Mouse (Mus musculus): ENCODE results near the gene Abhd2. TPM values are rescaled to one million over a fixed set of nuclear protein-coding genes. Genes with fewer than 3 reads are reported as not detected.

Gene Abhd2
- polyA plus RNA-seq, 1 experiment from 2014 or later = 12.0 TPM

DNA sequence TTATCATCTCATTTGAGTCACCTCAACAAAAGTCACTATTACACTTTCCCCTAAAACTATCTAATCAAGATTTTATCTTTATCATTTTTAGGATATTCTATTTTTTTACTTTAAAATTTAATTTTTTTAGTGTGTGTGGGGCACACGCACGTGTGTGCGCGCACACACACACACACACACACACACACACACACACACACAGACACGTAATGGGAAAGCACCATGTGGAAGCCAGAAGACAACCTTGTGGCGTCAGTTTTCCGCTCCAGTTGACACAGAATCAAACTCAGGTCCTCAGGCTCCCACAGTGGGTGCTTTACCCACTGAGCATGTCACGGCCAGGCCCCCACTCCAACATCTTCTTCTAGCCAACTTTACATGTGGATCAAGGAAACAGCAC lies 4.1 kb upstream of the Abhd2 start:
- Histone ChIP-seq H3K27me3 (replicated peaks) (no peaks in the 10 kb centered on the region), H3K36me3 (no peaks in the 10 kb centered on the region), H3K4me2 (no peak overlapping the region), H3K27ac (no peak overlapping the region), H3K9ac (no peak overlapping the region), H3K9me3 (no peaks in the 10 kb centered on the region), H3K4me3 (replicated peaks) (no peak overlapping the region), H3K4me1 (peaks cover 11% of the 10 kb centered on the region)
- no peak for ATAC-seq (ENCODE audit: insufficient read depth, low FRiP score, low read depth)
- 91% methylated on average over 8 of the region's 8 CpGs for WGBS

DNA sequence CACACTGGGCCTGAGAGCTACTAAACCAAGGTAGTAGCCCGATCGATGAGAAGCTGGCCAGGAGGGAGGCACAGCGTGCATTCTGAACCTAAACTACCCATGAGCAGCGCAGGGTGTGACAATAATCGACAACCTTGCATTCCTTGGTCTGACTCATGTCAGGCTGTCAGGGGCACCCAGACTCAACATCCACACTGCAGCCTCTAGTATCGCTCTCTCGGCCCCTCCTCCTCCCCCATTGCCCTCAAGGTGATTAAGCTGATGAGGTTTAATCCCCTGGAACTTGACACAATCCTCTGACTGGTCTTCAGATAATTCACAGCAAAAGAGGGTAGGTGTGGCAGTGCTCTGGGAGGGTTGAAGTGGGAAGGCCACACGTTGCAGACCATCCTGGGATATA lies 3.6 kb upstream of the Abhd2 start:
- Histone ChIP-seq H3K9ac (no peak overlapping the region), H3K9me3 (no peaks in the 10 kb centered on the region), H3K4me3 (replicated peaks) (no peak overlapping the region), H3K4me1 (peaks cover 16% of the 10 kb centered on the region), H3K4me2 (no peak overlapping the region), H3K36me3 (no peaks in the 10 kb centered on the region), H3K27me3 (replicated peaks) (no peaks in the 10 kb centered on the region), H3K27ac (no peak overlapping the region)
- ATAC-seq (ENCODE audit: insufficient read depth, low FRiP score, low read depth) = no peak
- 41% methylated on average over 8 of the region's 8 CpGs for WGBS

DNA sequence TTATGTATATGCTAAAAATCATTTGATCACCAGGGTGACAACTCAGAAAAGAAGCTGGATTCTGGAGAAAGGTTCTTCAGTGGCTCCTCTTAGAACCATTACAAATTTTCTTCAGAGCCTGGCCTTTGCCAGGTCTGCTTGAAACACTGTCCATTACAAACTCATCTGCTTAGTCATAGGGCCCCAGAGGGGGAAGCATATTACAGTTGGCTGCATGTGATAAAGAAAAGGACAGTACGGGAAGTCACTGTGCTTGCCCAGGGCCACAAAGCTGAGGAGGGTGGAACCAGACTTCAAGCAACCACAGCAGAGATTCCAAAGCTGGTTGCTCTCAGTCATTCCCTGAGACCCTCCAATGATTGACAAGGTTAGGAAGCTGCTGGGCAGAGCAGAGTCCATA lies 3.1 kb upstream of the Abhd2 start:
- Histone ChIP-seq H3K4me1 (peaks cover 21% of the 10 kb centered on the region), H3K27me3 (replicated peaks) (no peaks in the 10 kb centered on the region), H3K9ac (no peak overlapping the region), H3K9me3 (no peaks in the 10 kb centered on the region), H3K27ac (no peak overlapping the region), H3K4me2 (no peak overlapping the region), H3K4me3 (replicated peaks) (no peak overlapping the region), H3K36me3 (no peaks in the 10 kb centered on the region)
- ATAC-seq (ENCODE audit: insufficient read depth, low FRiP score, low read depth) = no peak
- WGBS = 68% methylated on average over 1 of the region's 1 CpGs

DNA sequence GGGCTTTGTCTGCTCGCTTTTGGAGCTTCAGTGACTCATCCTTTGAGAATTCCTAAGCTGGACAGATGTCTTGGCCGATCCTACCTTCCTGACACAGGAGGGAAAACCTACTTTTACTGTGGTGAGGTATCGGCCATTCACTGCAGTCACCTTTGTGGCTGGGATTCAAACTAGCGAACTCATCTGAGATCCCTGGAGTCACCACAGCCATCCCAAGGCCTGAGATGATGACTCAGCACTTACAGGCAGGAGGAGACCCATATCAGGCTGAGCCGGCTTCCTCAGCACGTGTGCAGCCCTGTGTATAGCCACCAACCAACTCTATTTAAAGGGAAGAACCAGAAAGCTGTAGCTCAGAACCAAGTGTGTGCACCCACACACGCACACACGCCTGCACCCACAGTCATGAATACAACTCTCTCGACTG lies 2.0 kb upstream of the Abhd2 start:
- H3K27ac ChIP-seq = no peak overlapping the region
- no peaks in the 10 kb centered on the region for H3K36me3 ChIP-seq
- 73% methylated on average over 9 of the region's 9 CpGs for WGBS
- no peak overlapping the region for H3K4me2 ChIP-seq
- H3K9ac ChIP-seq = no peak overlapping the region
- H3K9me3 ChIP-seq = no peaks in the 10 kb centered on the region
- no peaks in the 10 kb centered on the region for H3K27me3 ChIP-seq (replicated peaks)
- H3K4me3 ChIP-seq (replicated peaks) = no peak overlapping the region
- ATAC-seq (ENCODE audit: insufficient read depth, low FRiP score, low read depth) = no peak
- H3K4me1 ChIP-seq = peaks cover 30% of the 10 kb centered on the region

DNA sequence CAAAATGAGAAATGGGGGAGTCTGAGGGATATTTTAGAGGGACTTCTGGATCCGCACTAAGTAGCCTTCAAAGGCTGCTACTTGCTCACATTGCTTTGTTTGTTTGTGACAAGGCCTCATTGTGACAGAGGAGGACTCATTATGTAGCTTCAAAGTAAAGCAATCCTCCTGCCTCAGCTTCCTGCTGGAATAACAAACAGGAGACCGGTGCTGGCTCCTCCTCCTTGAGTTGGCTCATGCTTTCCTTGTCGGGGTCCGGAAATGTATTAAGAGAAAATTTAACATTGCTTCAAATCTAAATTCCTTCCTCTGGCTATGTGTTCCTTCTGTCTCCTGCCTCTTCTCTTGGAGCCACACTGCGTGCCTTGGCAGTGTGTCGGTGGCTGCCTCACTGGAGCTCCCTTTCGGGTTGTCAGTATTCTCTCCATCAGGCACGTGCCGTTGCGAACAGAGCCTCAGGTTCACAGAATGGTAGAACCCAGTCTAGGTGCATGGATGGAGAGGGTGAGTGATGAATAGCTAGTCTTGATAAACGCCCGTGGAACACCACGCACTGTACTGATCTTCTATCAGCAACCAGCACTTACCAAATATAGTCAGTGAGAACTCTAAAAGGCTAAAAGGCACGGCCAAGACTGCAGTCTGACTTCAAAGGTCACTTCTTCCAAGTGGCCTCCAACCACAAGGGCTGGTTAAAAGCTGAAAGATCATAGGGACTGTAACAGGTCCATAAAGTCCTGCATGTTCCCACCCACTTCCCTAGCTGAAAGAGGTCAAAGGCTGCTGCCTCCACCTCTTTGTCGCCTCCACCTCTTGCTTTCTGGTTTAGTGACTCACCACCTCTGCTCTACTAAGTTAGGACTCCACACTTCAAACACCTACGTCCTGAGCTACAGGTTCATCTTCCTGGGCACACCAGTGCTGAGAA lies 874 bp upstream of the Abhd2 start:
- peaks cover 34% of the 10 kb centered on the region for H3K4me1 ChIP-seq
- WGBS = 76% methylated on average over 16 of the region's 16 CpGs
- peak overlapping the region; percentile 31; the same call in 1 of the 2 replicates for H3K27ac ChIP-seq
- no peaks in the 10 kb centered on the region for H3K9me3 ChIP-seq
- peak overlapping the region; percentile 59 for H3K4me2 ChIP-seq
- no peaks in the 10 kb centered on the region for H3K36me3 ChIP-seq
- peak overlapping the region; percentile 34 for H3K4me3 ChIP-seq (replicated peaks)
- ATAC-seq (ENCODE audit: insufficient read depth, low FRiP score, low read depth) = peak; percentile 2; the same call in 1 of the 2 replicates
- H3K9ac ChIP-seq = no peak overlapping the region
- H3K27me3 ChIP-seq (replicated peaks) = no peaks in the 10 kb centered on the region

DNA sequence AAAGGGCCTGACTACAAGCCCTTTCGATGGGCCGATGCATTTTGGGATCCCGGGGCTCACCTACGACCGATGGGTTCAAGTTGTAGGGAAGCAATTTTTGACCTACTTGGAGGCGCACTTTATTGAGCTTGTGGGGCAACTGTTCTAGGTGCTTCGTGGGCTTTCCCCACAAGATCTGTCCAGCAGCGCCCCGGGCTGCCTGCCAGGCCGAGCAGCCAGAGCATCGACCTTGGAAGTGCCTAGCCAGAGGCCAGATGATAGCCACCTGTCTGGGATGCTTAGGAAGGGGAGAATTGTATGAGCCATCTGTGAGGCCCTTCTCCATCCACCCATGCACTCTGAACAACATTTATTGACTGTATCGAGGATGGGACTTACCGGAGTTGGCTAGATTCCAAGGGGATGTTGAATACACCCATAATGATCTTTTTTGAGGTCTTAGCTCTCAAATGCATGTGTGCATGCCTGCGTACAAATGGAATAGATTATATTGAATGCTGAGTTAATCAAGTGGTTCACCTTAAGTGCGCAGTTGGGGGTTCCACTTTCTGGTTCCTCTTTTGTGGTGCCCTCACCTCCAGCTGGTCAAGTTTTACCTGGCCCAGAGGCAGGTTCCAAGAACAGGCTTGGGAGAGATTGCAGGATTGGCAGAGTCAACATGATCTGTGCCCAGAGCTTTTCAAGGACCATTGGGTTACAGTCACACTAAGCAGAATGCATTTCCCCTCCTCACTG lies 906 bp downstream of the Abhd2 start:
- no peaks in the 10 kb centered on the region for H3K36me3 ChIP-seq
- H3K4me3 ChIP-seq (replicated peaks) = peak overlapping the region; percentile 59
- H3K4me1 ChIP-seq = peaks cover 36% of the 10 kb centered on the region
- peak overlapping the region; percentile 40 for H3K9ac ChIP-seq
- no peak for ATAC-seq (ENCODE audit: insufficient read depth, low FRiP score, low read depth)
- peak overlapping the region; percentile 17 for H3K27ac ChIP-seq
- WGBS = 11% methylated on average over 15 of the region's 15 CpGs
- H3K9me3 ChIP-seq = no peaks in the 10 kb centered on the region
- peak overlapping the region; percentile 79 for H3K4me2 ChIP-seq
- no peaks in the 10 kb centered on the region for H3K27me3 ChIP-seq (replicated peaks)

DNA sequence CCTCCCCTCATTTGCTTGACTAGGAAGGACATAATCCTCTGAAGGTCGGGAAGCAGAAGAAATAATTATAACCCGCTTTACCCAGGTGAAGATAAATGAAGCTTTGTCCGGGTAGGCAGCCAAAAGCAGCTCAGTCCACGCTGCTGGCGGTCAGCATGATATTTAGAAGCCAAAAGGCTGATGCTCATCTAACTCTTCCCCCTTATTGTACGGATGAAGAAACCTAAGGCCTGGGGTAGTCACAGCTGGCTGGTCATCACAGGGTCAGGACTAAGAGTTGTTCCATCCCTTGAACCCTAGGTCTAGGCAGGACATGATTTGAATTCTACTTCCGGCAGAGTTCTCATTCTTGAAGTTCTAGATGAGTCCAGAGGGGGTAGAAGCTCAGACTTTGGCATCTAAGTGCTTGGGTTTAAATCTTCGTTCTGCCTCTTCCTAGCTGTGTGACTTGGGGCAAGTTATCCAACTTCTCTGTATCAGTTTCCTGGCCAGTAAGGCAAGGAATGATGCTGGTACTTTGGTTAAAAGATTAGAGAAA lies 1.5 kb downstream of the Abhd2 start:
- 70% methylated on average over 8 of the region's 8 CpGs for WGBS
- H3K4me1 ChIP-seq = peaks cover 42% of the 10 kb centered on the region

DNA sequence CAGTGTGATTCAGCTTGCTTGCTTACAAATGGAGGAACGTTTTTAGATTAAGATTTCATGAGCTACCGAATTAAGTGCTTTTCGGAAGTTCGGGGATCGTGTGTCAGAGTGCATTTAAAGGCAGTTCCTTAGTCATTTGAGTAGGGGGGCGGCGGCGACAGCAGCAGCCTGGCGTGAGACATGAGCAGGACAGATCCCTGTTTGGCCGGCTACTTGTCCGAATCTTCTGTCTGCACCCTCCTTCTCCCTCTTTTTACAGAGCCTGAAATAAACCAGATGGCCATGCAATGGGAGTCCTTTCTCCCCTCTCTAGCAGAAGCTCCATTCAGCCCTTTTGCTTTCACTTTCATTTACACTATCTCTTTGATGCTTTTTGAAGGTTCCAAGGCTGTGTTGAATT lies 2.3 kb downstream of the Abhd2 start:
- Histone ChIP-seq H3K36me3 (no peaks in the 10 kb centered on the region), H3K4me2 (peak overlapping the region; percentile 79), H3K27ac (peak overlapping the region; percentile 79), H3K4me3 (replicated peaks) (peak overlapping the region; percentile 59), H3K9me3 (no peaks in the 10 kb centered on the region), H3K27me3 (replicated peaks) (no peaks in the 10 kb centered on the region), H3K9ac (no peak overlapping the region), H3K4me1 (peaks cover 43% of the 10 kb centered on the region)
- no peak for ATAC-seq (ENCODE audit: insufficient read depth, low FRiP score, low read depth)
- 17% methylated on average over 11 of the region's 11 CpGs for WGBS

More for the DNA sequence above, 1.5 kb downstream of the Abhd2 start:
- ATAC-seq (ENCODE audit: insufficient read depth, low FRiP score, low read depth) = no peak
- Histone ChIP-seq H3K27ac (no peak overlapping the region), H3K27me3 (replicated peaks) (no peaks in the 10 kb centered on the region), H3K4me3 (replicated peaks) (peak overlapping the region; percentile 59), H3K9ac (no peak overlapping the region), H3K9me3 (no peaks in the 10 kb centered on the region), H3K4me2 (peak overlapping the region; percentile 79), H3K36me3 (no peaks in the 10 kb centered on the region)

DNA sequence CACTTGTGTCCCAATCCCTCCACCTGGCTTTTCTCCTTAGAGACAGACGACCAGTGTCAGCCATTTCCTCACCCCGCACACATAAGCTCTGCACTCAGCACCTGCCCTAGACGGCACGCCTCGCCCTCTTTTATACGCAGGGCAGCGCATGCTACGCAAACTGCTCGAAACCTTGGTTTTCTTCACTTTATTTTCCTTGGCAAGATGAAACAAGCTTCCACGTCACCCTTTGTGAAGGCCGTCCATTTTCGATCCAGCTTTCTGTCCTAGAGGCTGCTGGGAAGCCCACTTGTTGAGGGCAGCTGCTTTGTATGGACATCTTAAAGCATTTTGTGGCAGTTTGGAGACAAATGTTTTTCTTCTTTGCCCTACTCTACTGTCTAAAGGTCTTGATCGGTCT lies 5.4 kb downstream of the Abhd2 start:
- Histone ChIP-seq H3K4me2 (no peak overlapping the region), H3K36me3 (no peaks in the 10 kb centered on the region), H3K27ac (peak overlapping the region; percentile 52; the same call in 1 of the 2 replicates), H3K4me1 (peaks cover 42% of the 10 kb centered on the region), H3K27me3 (replicated peaks) (no peaks in the 10 kb centered on the region), H3K4me3 (replicated peaks) (no peak overlapping the region), H3K9ac (no peak overlapping the region), H3K9me3 (no peaks in the 10 kb centered on the region)
- no peak for ATAC-seq (ENCODE audit: insufficient read depth, low FRiP score, low read depth)
- WGBS = 77% methylated on average over 13 of the region's 13 CpGs

DNA sequence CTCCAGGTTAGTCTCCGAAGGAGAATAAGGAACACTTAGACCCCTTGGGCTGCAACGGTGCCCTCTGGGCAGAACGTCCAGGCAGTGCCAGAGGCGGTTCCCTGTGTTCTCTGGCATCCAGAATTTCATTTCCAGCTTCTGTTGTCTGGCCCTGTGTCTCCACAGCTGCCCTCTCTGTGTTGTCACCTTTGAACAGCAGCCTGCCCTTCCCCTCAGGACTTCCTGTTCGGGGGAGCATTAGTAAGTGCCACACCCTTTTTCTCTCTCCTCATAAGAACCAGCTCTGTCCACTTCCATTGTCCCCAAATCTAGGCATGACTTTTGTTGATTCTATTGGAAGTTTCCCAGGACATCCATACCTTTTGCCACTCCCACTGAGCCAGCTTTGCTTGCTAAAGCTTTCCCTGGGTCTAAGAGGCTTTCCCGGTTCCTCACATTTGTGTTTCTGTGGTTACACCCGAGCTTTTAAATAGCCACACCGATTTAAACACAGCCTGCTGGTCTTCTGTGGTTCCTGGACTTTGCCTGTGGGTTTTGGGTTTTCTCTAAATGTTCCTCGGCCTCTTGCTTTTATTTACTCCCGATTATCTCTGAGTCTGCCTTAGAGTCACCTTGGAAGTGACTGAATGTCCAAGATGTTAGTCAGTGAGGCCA lies 6.5 kb downstream of the Abhd2 start:
- peak overlapping the region; percentile 2; the same call in 1 of the 2 replicates for H3K4me2 ChIP-seq
- H3K27me3 ChIP-seq (replicated peaks) = no peaks in the 10 kb centered on the region
- H3K27ac ChIP-seq = peak overlapping the region; percentile 65
- no peaks in the 10 kb centered on the region for H3K9me3 ChIP-seq
- H3K4me1 ChIP-seq = peaks cover 31% of the 10 kb centered on the region
- H3K36me3 ChIP-seq = no peaks in the 10 kb centered on the region
- H3K4me3 ChIP-seq (replicated peaks) = no peak overlapping the region
- no peak overlapping the region for H3K9ac ChIP-seq
- WGBS = 54% methylated on average over 10 of the region's 10 CpGs
- peak; percentile 48; the same call in 1 of the 2 replicates for ATAC-seq (ENCODE audit: insufficient read depth, low FRiP score, low read depth)

DNA sequence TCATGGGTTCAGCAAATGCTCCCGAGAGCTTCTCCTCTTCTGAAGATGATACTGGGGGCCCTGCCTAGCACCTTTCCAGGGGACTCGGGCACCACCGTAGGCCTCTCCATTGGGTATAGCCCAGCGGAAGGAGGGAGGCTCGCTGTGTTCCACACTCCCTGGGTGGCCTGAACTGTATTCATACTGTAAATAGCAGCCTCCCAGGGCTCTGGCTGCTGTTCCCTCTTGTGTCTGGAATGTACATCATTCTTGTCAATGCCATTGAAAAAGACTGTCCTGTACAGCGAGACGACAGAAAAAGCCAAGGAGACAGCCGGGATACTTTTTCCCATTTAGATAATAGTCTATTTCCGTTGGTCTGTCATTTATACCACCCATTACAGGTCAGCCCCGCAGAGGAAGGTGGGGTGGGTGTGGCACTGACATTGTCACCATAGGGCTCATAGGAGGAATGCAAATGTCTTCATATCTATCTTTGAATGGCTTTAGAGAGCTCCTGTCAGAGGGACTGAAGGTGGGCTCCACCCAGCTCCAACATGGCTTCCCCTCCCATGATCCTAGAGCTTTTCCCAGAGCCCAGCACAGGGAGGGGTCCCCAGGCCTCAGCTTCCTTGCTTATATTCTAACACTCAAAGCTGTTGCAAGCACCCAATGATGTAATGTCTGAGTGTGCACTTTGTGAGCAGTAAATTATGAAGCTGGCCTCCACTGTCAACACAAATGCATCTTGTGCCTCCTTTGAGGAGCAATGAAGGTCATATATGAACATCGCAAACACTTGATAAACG lies 10.1 kb downstream of the Abhd2 start:
- 59% methylated on average over 12 of the region's 12 CpGs for WGBS
- H3K4me2 ChIP-seq = no peak overlapping the region
- peaks cover 14% of the 10 kb centered on the region for H3K4me1 ChIP-seq
- H3K27ac ChIP-seq = no peak overlapping the region
- no peaks in the 10 kb centered on the region for H3K27me3 ChIP-seq (replicated peaks)
- no peak overlapping the region for H3K9ac ChIP-seq
- H3K9me3 ChIP-seq = no peaks in the 10 kb centered on the region
- ATAC-seq (ENCODE audit: insufficient read depth, low FRiP score, low read depth) = no peak
- no peaks in the 10 kb centered on the region for H3K36me3 ChIP-seq
- H3K4me3 ChIP-seq (replicated peaks) = no peak overlapping the region

Data from stomach, embryonic 15.5 days (tissue).